Mouse (Mus musculus) fat pad, adult 2 months (tissue): ENCODE data around the gene Mdfic.

Experiments used
- DNase-seq: peaks from one replicate; pipeline ENCODE4 v3.0.0-alpha.2; 2011; ENCODE audit warnings: low read depth, low spot score; ENCODE audit errors: extremely low read depth

The Mdfic gene

GRCm38 (mm10) chr6:15739132-15739531, 18.7 kb downstream of the Mdfic start:
- DNase-seq: no peak

GRCm38 (mm10) chr6:15742591-15743149, 22.2 kb downstream of the Mdfic start:
- no peak for DNase-seq

GRCm38 (mm10) chr6:15743291-15743792, 22.9 kb downstream of the Mdfic start:
- no peak for DNase-seq

GRCm38 (mm10) chr6:15743793-15744192, 23.3 kb downstream of the Mdfic start:
- no peak for DNase-seq

GRCm38 (mm10) chr6:15745313-15745712, 24.9 kb downstream of the Mdfic start:
- DNase-seq: no peak

GRCm38 (mm10) chr6:15745891-15746290, 25.4 kb downstream of the Mdfic start:
- DNase-seq: no peak

GRCm38 (mm10) chr6:15747396-15748155, 27.1 kb downstream of the Mdfic start:
- no peak for DNase-seq

GRCm38 (mm10) chr6:15748236-15748635, 27.8 kb downstream of the Mdfic start:
- no peak for DNase-seq

GRCm38 (mm10) chr6:15748943-15749342, 28.5 kb downstream of the Mdfic start:
- DNase-seq: no peak

- no peak for DNase-seq
Observed at GRCm38 (mm10) chr6:15750101-15750500, 29.6 kb downstream of the Mdfic start.

GRCm38 (mm10) chr6:15751375-15751774, 30.9 kb downstream of the Mdfic start:
- DNase-seq: no peak

GRCm38 (mm10) chr6:15752160-15752559, 31.7 kb downstream of the Mdfic start:
- DNase-seq: no peak

GRCm38 (mm10) chr6:15753208-15753607, 32.7 kb downstream of the Mdfic start:
- no peak for DNase-seq

- DNase-seq: no peak
Observed at GRCm38 (mm10) chr6:15758394-15758793, 37.9 kb downstream of the Mdfic start.

GRCm38 (mm10) chr6:15760750-15761149, 40.3 kb downstream of the Mdfic start:
- no peak for DNase-seq

GRCm38 (mm10) chr6:15764039-15764438, 43.6 kb downstream of the Mdfic start:
- DNase-seq: no peak

GRCm38 (mm10) chr6:15767460-15767859, 47.0 kb downstream of the Mdfic start:
- DNase-seq: no peak

GRCm38 (mm10) chr6:15770128-15770527, 49.7 kb downstream of the Mdfic start:
- no peak for DNase-seq

GRCm38 (mm10) chr6:15777070-15777469, 56.6 kb downstream of the Mdfic start:
- no peak for DNase-seq

- no peak for DNase-seq
Observed at GRCm38 (mm10) chr6:15780127-15780526, 59.7 kb downstream of the Mdfic start.

GRCm38 (mm10) chr6:15780688-15781087, 60.2 kb downstream of the Mdfic start:
- no peak for DNase-seq
